Mouse (Mus musculus) MEL (cell line): ENCODE measurements around the gene Gm28635. TPM values are rescaled to one million over a fixed set of nuclear protein-coding genes. Genes with fewer than 3 reads are reported as not detected.

Source experiments
- DNase-seq: peaks from one replicate; pipeline ENCODE4 v3.0.0; 2011; ENCODE audit warnings: low read depth, low spot score
- H3K27ac ChIP-seq: 2 replicates; pipeline ENCODE4 v1.5.1; 2012; ENCODE audit warnings: low read depth, mild to moderate bottlenecking, control low read depth, low read length, moderate library complexity; ENCODE audit not compliant: control insufficient read depth
- H3K27me3 ChIP-seq, 2 experiments: fragments of 150-350 bp in 1 of 2; sonication (generic) in 1 of 2; 2 replicates each; pipeline ENCODE4 v1.6.1; 2012; ENCODE audit warnings: low read length in 2 of 2, mild to moderate bottlenecking in 2 of 2, improper control_type of control experiment in 1 of 2, moderate library complexity in 1 of 2; ENCODE audit not compliant: insufficient read depth in 2 of 2, control insufficient read depth in 1 of 2
- H3K36me3 ChIP-seq, 2 experiments: 2 replicates each; pipeline ENCODE4 v1.6.1; 2012 to 2014; ENCODE audit warnings: low read length in 2 of 2, improper control_type of control experiment in 1 of 2, inconsistent platforms in 1 of 2, mild to moderate bottlenecking in 1 of 2; ENCODE audit not compliant: insufficient read depth in 2 of 2, control insufficient read depth in 1 of 2
- H3K4me1 ChIP-seq, 2 experiments: fragments of 150-350 bp in 1 of 2; sonication (generic) in 1 of 2; 2 replicates each; pipeline ENCODE4 v1.6.1; 2012; ENCODE audit warnings: low read length in 2 of 2, improper control_type of control experiment in 1 of 2, mild to moderate bottlenecking in 1 of 2; ENCODE audit not compliant: insufficient read depth in 2 of 2, control insufficient read depth in 1 of 2
- H3K4me3 ChIP-seq, 2 experiments: fragments of 150-350 bp in 1 of 2; sonication (generic) in 1 of 2; 2 replicates each; pipeline ENCODE4 v1.5.1; 2012; ENCODE audit warnings: low read depth in 2 of 2, low read length in 2 of 2, mild to moderate bottlenecking in 2 of 2, moderate library complexity in 2 of 2, control low read depth in 1 of 2, improper control_type of control experiment in 1 of 2; ENCODE audit not compliant: control insufficient read depth in 1 of 2, insufficient read depth in 1 of 2
- H3K79me2 ChIP-seq: 2 replicates; pipeline ENCODE4 v1.6.1; 2012; ENCODE audit warnings: mild to moderate bottlenecking, low read length, moderate library complexity; ENCODE audit not compliant: control insufficient read depth, poor library complexity, insufficient read depth
- H3K9ac ChIP-seq: 2 replicates; pipeline ENCODE4 v1.6.1; 2012; ENCODE audit warnings: low read depth, mild to moderate bottlenecking, control low read depth, low read length, moderate library complexity; ENCODE audit not compliant: control insufficient read depth, poor library complexity, severe bottlenecking
- H3K9me3 ChIP-seq: fragments of 150-350 bp; sonication (generic); replicated peaks from 2 replicates; pipeline ENCODE4 v1.6.1; 2012; ENCODE audit warnings: mild to moderate bottlenecking, low read length, improper control_type of control experiment, moderate library complexity; ENCODE audit not compliant: insufficient read depth
- CHD1 ChIP-seq: IDR thresholded peaks from 2 replicates; pipeline ENCODE4 v1.6.1; 2012; ENCODE audit warnings: low read depth, mild to moderate bottlenecking, inconsistent platforms, low read length, improper control_type of control experiment
- CHD2 ChIP-seq: IDR thresholded peaks from 2 replicates; pipeline ENCODE4 v1.6.1; 2011; ENCODE audit warnings: low read length, improper control_type of control experiment
- CTCF ChIP-seq, 3 experiments: IDR thresholded peaks in 2 of 3; conservative IDR thresholded peaks in 1 of 3; 2 replicates each; pipeline ENCODE4 v1.5.1; 2011 to 2012; ENCODE audit warnings: low read length in 3 of 3, low read depth in 2 of 3, mild to moderate bottlenecking in 2 of 3, improper control_type of control experiment in 1 of 3, inconsistent platforms in 1 of 3, mixed read lengths in 1 of 3, moderate library complexity in 1 of 3; ENCODE audit not compliant: control insufficient read depth in 1 of 3, insufficient read depth in 1 of 3, poor library complexity in 1 of 3, severe bottlenecking in 1 of 3
- E2F4 ChIP-seq: IDR thresholded peaks from 2 replicates; pipeline ENCODE4 v1.6.1; 2011; ENCODE audit warnings: low read depth, low read length, improper control_type of control experiment, borderline replicate concordance
- ELF1 ChIP-seq: IDR thresholded peaks from 2 replicates; pipeline ENCODE4 v1.6.1; 2014; ENCODE audit warnings: low read depth, mild to moderate bottlenecking, inconsistent platforms, low read length, improper control_type of control experiment, moderate library complexity
- EP300 ChIP-seq, 2 experiments: IDR thresholded peaks; 2 replicates each; pipeline ENCODE4 v1.6.1; 2011; ENCODE audit warnings: improper control_type of control experiment in 2 of 2, low read length in 2 of 2, low read depth in 1 of 2, mild to moderate bottlenecking in 1 of 2
- ETS1 ChIP-seq: IDR thresholded peaks from 2 replicates; pipeline ENCODE4 v1.6.1; 2012; ENCODE audit warnings: low read depth, mild to moderate bottlenecking, inconsistent platforms, low read length, improper control_type of control experiment, moderate library complexity
- GABPA ChIP-seq: IDR thresholded peaks from 2 replicates; pipeline ENCODE4 v1.6.1; 2012; ENCODE audit warnings: low read depth, mild to moderate bottlenecking, inconsistent platforms, low read length, improper control_type of control experiment, moderate library complexity
- HCFC1 ChIP-seq: IDR thresholded peaks from 2 replicates; pipeline ENCODE4 v1.6.1; 2012; ENCODE audit warnings: low read depth, mild to moderate bottlenecking, inconsistent platforms, low read length, improper control_type of control experiment, moderate library complexity
- JUND ChIP-seq: IDR thresholded peaks from 2 replicates; pipeline ENCODE4 v1.6.1; 2011; ENCODE audit warnings: low read depth, mild to moderate bottlenecking, improper control_type of control experiment, low read length
- KAT2A ChIP-seq: conservative IDR thresholded peaks from 2 replicates; pipeline ENCODE4 v1.6.1; 2012; ENCODE audit warnings: low read depth, low read length, improper control_type of control experiment, inconsistent platforms
- MEF2A ChIP-seq: IDR thresholded peaks from 2 replicates; pipeline ENCODE4 v1.6.1; 2014; ENCODE audit warnings: low read depth, mild to moderate bottlenecking, inconsistent platforms, low read length, improper control_type of control experiment; ENCODE audit not compliant: poor library complexity, insufficient replicate concordance, severe bottlenecking; ENCODE audit errors: extremely low read depth
- MXI1 ChIP-seq: IDR thresholded peaks from 2 replicates; pipeline ENCODE4 v1.6.1; 2011; ENCODE audit warnings: mild to moderate bottlenecking, low read depth, low read length, improper control_type of control experiment
- MYB ChIP-seq: IDR thresholded peaks from 2 replicates; pipeline ENCODE4 v1.6.1; 2011; ENCODE audit warnings: mild to moderate bottlenecking, low read depth, low read length, improper control_type of control experiment
- MYC ChIP-seq: IDR thresholded peaks from 2 replicates; pipeline ENCODE4 v1.6.1; 2011; ENCODE audit warnings: low read depth, mild to moderate bottlenecking, low read length, improper control_type of control experiment, moderate library complexity
- NRF1 ChIP-seq: IDR thresholded peaks from 2 replicates; pipeline ENCODE4 v1.6.1; 2014; ENCODE audit warnings: low read depth, mild to moderate bottlenecking, inconsistent platforms, low read length, improper control_type of control experiment, moderate library complexity; ENCODE audit not compliant: poor library complexity, insufficient read depth, severe bottlenecking
- POLR2A ChIP-seq, 2 experiments: IDR thresholded peaks; 2 replicates each; pipeline ENCODE4 v1.6.1; 2011 to 2012; ENCODE audit warnings: low read length in 2 of 2, mild to moderate bottlenecking in 2 of 2, control low read depth in 1 of 2, improper control_type of control experiment in 1 of 2, low read depth in 1 of 2, moderate library complexity in 1 of 2; ENCODE audit not compliant: control insufficient read depth in 1 of 2, insufficient read depth in 1 of 2, poor library complexity in 1 of 2
- POLR2AphosphoS2 ChIP-seq: IDR thresholded peaks from 2 replicates; pipeline ENCODE4 v1.6.1; 2011; ENCODE audit warnings: low read length, improper control_type of control experiment
- POLR2AphosphoS5 ChIP-seq: IDR thresholded peaks from 2 replicates; pipeline ENCODE4 v1.6.1; 2012; ENCODE audit warnings: low read depth, borderline replicate concordance, mild to moderate bottlenecking, inconsistent platforms, low read length, moderate library complexity, mixed read lengths
- RAD21 ChIP-seq: IDR thresholded peaks from 2 replicates; pipeline ENCODE4 v1.6.1; 2011; ENCODE audit warnings: mild to moderate bottlenecking, low read depth, low read length, improper control_type of control experiment
- RCOR1 ChIP-seq: IDR thresholded peaks from 2 replicates; pipeline ENCODE4 v1.6.1; 2012; ENCODE audit warnings: low read depth, mild to moderate bottlenecking, inconsistent platforms, low read length, improper control_type of control experiment
- SIN3A ChIP-seq: IDR thresholded peaks from 2 replicates; pipeline ENCODE4 v1.6.1; 2012; ENCODE audit warnings: low read length, improper control_type of control experiment, inconsistent platforms
- SMC3 ChIP-seq: IDR thresholded peaks from 2 replicates; pipeline ENCODE4 v1.6.1; 2011; ENCODE audit warnings: low read depth, low read length, improper control_type of control experiment
- TAL1 ChIP-seq: IDR thresholded peaks from 2 replicates; pipeline ENCODE4 v1.6.1; 2012; ENCODE audit warnings: mild to moderate bottlenecking, inconsistent platforms, low read length, moderate library complexity, mixed read lengths
- TBP ChIP-seq: IDR thresholded peaks from 2 replicates; pipeline ENCODE4 v1.8.0; 2011; ENCODE audit warnings: low read depth, low read length, improper control_type of control experiment
- TCF12 ChIP-seq: IDR thresholded peaks from 2 replicates; pipeline ENCODE4 v1.6.1; 2014; ENCODE audit warnings: low read depth, mild to moderate bottlenecking, inconsistent platforms, low read length, improper control_type of control experiment, moderate library complexity
- UBTF ChIP-seq: IDR thresholded peaks from 2 replicates; pipeline ENCODE4 v1.6.1; 2012; ENCODE audit warnings: low read depth, mild to moderate bottlenecking, inconsistent platforms, low read length, improper control_type of control experiment, moderate library complexity, borderline replicate concordance; ENCODE audit not compliant: insufficient read depth
- USF1 ChIP-seq: IDR thresholded peaks from 2 replicates; pipeline ENCODE4 v1.6.1; 2014; ENCODE audit warnings: low read depth, mild to moderate bottlenecking, inconsistent platforms, low read length, improper control_type of control experiment, moderate library complexity
- USF2 ChIP-seq, 2 experiments: IDR thresholded peaks; 2 replicates each; pipeline ENCODE4 v1.6.1; 2011 to 2012; ENCODE audit warnings: improper control_type of control experiment in 2 of 2, low read length in 2 of 2, borderline replicate concordance in 1 of 2, inconsistent platforms in 1 of 2, low read depth in 1 of 2, mild to moderate bottlenecking in 1 of 2; ENCODE audit not compliant: insufficient read depth in 1 of 2
- ZKSCAN1 ChIP-seq: IDR thresholded peaks from 2 replicates; pipeline ENCODE4 v1.6.1; 2012; ENCODE audit warnings: low read depth, mild to moderate bottlenecking, inconsistent platforms, low read length, improper control_type of control experiment, moderate library complexity
- ZMIZ1 ChIP-seq: IDR thresholded peaks from 2 replicates; pipeline ENCODE4 v1.6.1; 2012; ENCODE audit warnings: low read depth, mild to moderate bottlenecking, inconsistent platforms, low read length, improper control_type of control experiment, moderate library complexity
- polyA plus RNA-seq, 2 experiments: library from polyadenylated mRNA; stranded (reverse) in 1 of 2; unstranded in 1 of 2; fragments of >175 nt in 1 of 2; fragments of >200 nt in 1 of 2; gene quantifications; 2 replicates each; pipeline versions ENCODE4 v1.2.1 to v1.2.4; 2012; ENCODE audit warnings: low replicate concordance in 2 of 2, low read depth in 1 of 2; ENCODE audit not compliant: insufficient read length in 2 of 2, insufficient read depth in 1 of 2, missing spikeins in 1 of 2
- total RNA-seq: library from RNA; depleted of rRNA; stranded (reverse); fragments of 300-350 nt; gene quantifications from 2 replicates; pipeline ENCODE4 v1.2.3, GENCODE M21; 2012

Gene Gm28635
- total and polyA plus RNA-seq, 3 experiments = 0.19 TPM; not detected in 2

DNA sequence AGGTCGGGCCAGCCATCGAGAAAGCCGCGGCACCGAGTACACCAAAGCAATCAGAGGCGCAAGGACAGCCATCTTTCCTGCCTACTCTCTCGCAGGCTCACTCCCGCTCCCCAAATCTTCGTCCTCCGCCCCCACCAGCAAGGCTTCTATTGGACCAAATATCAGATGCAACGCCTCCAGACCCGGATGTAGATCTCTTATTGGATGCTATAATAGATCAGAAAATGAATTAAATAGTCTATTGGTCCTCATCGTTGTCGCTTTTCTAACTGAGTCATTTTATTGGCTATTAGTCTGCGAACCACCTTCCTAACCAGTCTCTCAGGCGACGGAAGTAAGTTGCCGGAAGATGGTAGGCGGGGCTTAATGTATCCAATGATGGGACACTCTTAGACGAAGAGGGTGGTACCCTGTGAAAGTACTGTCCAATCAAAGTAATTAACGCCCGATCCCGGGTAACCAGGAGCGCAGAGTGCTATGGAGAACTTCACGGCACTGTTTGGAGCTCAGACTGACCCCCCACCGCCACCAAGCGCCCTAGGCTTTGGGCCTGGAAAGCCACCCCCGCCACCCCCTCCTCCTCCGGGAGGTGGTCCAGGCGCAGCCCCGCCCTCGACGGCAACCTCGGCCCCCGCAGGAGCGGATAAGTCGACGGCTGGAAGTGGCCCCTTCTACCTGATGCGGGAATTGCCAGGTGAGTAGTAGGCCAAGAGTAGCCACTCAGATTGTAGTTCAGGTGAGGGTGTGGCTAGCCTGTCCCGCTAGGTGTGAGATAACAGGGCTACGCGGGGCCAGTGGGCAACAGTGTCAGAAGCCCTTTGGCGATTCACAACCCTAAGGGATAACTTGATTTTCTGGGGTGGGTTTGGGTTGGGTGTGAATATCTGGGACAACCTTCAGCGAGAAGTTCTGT lies at the start of gene Gm28635, which contains the start of gene Med19 (continued):
- 0 out of 2 replicates have a peak, but pooled peaks have one; percentile 24 for TF ChIP-seq NRF1
- TF ChIP-seq MYB = no peak
- TF ChIP-seq HCFC1 = peak; percentile 91
- TF ChIP-seq MEF2A = no peak

GRCm38 (mm10) chr2:84727172-84727858 lies 49.5 kb upstream of the Gm28635 start, which contains the start of gene Clp1:
TSS of gene Clp1 (minus strand) at chr2:84727350.
- Histone ChIP-seq H3K9ac (peak within 1 kb of the TSS; percentile 88), H3K4me3 (peak within 1 kb of the TSS; percentile 83 to 92), H3K27ac (peak within 1 kb of the TSS; percentile 87), H3K36me3 (peaks cover 5 to 24% of the 10 kb centered on the region in 2 experiments; a peak in 3 of 4 replicates), H3K4me1 (peaks cover 3 to 10% of the 10 kb centered on the region in 2 experiments), H3K27me3 (no peaks in the 10 kb centered on the region), H3K9me3 (no peaks in the 10 kb centered on the region), H3K79me2 (peaks cover 27% of the 10 kb centered on the region)
- DNase-seq = peak; percentile 99
- TF ChIP-seq CHD2 (peak; percentile 86), USF1 (peak; percentile 72), ETS1 (peak; percentile 53; the same call in 1 of the 2 replicates), EP300 (IDR thresholded peaks at IDR 0.05; ENCODE audit: low read depth in 1 of 2, low read length in 2 of 2) (peak in 1 of 2 experiments; percentile 30; a peak in 1 of 4 replicates), ELF1 (peak; percentile 100), JUND (no peak), POLR2AphosphoS2 (peak; percentile 96), GABPA (no peak), UBTF (no peak), USF2 (IDR thresholded peaks at IDR 0.05; ENCODE audit: borderline replicate concordance in 1 of 2, insufficient read depth in 1 of 2, low read depth in 1 of 2, low read length in 2 of 2) (no peak), SIN3A (peak; percentile 99), KAT2A (peak; percentile 97), SMC3 (no peak), CHD1 (no peak), ZKSCAN1 (no peak), E2F4 (no peak), TBP (peak; percentile 91), RAD21 (no peak), POLR2AphosphoS5 (no peak), CTCF (IDR thresholded peaks at IDR 0.05 in 2 of 3, conservative IDR thresholded peaks at IDR 0.05 in 1 of 3; ENCODE audit: control insufficient read depth in 1 of 3, insufficient read depth in 1 of 3, low read depth in 2 of 3, low read length in 3 of 3, poor library complexity in 1 of 3, severe bottlenecking in 1 of 3) (no peak), TCF12 (peak; percentile 58; the same call in 1 of the 2 replicates), NRF1 (peak; percentile 79), MYC (no peak), TAL1 (no peak), ZMIZ1 (peak; percentile 88), RCOR1 (no peak), HCFC1 (peak; percentile 97), MXI1 (peak; percentile 87), POLR2A (IDR thresholded peaks at IDR 0.05; ENCODE audit: control insufficient read depth in 1 of 2, insufficient read depth in 1 of 2, low read depth in 1 of 2, low read length in 2 of 2, poor library complexity in 1 of 2) (peak; percentile 69 to 98; a peak in 3 of 4 replicates)
